Mouse (Mus musculus): ENCODE data around the gene Med1.
A peak's percentile ranks its signal among the peaks of the same experiment; 100 is the strongest.

Gene Med1

DNA sequence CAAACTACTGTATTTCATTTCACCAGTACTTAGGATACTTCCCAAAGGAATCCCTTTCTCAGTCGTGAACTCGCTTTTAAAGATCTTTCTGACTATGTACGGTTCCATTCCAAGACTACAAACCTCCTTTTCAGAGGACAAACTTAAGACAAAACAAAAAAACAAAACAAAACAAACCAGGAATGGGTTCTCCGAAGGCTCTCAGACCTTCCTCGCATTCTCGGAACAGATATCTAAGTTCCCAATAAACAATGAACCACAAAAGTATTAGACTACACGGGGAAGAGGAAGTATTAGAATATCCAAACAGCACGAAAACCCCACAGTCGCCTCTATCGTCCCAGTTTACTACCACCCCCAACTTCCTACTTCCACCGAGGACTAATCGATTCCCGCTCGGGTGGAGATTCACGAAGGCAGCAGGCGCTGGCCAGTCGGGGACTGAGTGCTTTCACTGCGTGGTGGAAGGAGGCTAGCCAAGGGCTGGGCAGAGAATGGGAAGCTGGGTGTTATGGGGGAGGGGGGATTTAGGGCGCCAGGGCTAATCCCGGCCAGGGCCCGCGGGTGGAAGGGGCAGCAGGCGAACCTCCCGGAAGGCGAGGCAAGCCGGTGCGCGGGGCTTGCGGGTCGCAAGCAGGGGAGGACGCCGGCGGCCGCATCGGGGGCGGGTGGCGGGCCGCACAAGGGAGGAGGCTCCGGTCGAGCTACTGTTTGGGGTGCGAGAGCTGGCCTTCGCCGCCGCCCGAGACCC lies 44.4 kb downstream of the Med1 start:
- DNase-seq = peak; percentile 68

DNA sequence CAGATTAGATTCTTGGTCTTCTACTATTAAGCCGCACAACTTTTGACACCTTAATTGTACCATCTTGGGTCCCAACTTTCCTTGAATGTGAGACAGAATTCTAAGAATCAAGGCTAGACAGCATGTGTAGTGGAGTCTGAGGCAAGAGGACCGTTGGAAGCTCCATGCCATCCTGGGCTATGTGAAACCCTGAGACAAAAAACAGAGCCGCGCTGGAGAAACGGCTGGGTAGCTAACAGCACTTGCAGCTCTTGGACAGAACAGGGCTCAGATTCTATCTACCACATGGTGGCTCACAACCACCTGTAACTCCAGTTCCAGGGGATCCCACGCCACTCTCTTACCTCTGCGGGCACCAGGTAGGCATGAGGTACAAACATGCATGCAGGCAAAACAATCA lies 47.2 kb downstream of the Med1 start:
- no peak for DNase-seq

DNA sequence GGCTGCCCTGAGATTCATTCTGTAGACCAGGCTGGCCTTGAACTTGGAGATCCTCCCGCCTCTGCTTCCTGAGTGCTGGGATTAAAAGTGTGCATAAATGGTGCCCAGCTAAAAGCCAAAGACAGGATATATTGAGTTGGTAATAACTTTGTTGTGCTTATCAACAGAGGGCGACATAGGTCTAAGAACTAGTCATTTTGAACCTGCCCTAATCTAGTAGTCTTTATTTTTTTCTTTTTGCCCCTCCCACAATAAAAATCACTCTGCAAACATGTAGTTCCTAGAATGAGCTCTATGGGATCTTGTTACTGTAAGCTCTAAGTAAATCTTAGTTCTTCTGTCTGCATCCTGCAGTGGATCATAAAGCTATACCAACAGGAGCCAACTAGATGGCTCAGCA lies 50.5 kb downstream of the Med1 start:
- DNase-seq = no peak

DNA sequence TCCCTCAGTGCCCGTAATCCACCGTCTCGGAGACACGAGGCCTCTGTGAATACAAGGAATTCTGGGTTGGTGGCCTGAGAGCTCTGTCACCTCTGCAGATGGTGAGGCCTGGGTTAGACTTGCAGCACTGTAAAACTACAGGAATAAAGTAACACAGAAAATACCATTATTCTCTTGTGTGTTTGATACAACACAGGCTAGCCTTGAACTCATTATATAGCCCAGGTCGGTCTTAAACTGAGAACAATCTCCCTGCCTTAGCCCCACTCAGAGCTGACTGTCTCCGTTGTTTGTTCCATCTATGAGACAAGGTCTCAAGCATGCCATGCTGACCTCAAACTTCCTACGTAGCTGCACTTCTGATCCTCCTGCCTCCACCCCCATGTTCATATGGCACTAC lies 54.2 kb downstream of the Med1 start:
- no peak for DNase-seq

DNA sequence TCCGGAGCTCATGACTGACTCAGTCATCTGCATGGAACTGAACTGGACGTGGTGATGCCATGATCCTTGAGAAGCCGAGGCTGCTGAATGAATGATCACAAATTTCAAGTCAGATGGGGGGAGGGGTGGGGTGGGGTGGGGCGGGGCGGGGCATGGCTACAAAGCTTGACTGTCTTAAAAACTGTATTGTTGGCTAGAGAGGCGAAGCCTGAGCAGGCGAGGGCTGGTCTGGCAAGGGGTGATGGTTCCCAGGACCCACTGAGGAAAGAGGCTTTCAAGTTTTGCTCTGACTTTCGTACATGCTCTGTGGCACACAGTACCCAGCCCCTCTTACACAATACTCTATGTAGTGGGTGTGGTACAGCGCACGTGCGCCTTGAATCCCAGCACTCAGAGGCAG lies 55.3 kb downstream of the Med1 start:
- DNase-seq = no peak

DNA sequence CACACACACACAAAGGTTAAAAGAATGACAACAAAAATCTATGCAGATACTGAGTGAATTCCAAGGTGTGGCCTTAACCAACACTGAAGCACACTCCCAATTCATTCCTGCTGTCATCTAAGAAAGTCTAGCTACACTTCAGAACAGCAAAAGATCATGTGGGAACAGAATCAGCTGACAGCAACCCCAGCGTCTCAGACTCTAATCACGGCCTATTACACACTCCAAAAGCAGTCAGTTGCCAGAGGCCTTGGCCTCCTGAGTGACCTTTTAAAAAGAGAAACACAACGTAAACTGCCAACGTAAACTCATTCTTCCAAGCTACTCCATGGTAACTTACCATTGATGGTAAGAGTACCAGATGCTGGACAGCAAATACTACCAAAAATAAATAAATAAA lies 58.1 kb downstream of the Med1 start:
- no peak for DNase-seq

DNA sequence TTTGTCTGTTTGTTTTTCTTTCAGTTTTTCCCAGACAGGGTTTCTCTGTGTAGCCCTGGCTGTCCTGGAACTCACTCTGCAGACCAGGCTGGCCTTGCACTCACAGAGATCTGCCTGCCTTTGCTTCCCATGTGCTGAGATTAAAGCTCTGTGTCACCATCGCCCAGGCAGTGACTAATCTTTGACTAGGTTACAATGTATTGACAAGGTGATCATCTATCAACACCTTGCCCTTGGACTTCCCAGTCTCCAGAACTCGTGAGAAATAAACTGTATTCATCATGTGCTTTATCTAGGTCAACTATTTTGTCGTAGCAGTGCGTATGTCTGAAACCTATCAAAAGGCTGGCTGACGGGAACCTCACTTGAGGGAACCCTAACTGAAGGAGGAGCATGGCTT lies 69.7 kb downstream of the Med1 start:
- no peak for DNase-seq

DNA sequence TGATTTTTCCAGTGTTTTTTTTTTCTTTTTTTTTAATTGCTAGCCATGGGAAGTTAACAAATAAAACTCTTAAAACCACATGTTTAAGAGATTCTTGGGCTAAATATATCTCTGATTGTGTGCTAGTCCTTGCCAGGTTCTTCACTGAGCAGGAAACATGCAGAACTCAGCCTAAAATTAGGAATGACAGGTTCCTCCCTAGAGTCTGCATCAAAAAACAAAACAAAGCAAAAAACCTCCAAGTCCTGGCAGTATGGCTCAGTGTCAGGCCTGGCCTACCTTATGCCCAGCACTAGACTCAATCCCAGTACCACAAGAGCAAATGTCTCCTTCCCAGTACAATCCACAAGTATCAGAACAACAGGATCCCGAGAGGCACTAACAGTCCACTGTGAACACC lies 78.7 kb downstream of the Med1 start:
- DNase-seq = no peak

DNA sequence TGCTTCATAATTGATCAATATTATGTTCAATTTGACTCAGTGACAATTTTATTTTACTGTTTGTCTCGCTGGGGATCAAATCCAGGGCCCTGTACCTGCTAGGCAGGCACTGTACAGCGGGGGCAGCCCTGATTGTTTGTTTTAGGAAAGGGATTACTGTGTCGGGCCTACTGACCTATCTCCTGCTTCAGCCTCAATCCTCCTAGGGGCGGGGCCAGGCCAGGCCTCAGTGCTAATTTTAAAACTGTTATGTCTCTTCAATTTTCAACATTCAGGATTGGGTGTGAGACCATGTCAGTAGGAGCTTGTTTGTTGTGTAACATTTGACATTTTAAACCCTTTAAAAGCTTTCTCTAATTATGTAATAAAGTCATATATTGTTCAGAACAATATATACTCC lies 79.6 kb downstream of the Med1 start:
- no peak for DNase-seq

DNA sequence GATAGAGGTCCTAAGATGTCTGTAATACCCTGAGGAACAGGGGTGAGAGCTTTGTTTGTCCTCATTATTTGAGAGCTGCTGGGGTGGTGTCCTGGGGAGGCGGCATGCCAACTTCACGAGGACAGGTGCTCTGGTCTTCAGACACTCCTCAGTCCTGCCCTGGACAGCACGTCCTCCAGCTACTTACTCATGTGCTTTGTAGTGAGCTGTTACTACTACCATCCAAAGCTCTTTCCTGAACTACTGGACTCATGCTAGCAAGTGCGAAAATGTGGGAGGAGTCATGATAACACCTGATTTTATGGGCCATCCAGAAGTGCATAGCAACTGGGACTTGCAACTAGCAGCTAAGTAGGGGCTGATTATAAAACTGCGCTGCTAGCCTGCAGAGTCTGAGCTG lies 83.4 kb downstream of the Med1 start:
- no peak for DNase-seq
